Mouse (Mus musculus): ENCODE data around the gene Sap18.

GRCm38 (mm10) chr14:57797551-57797950 lies 429 bp upstream of the Sap18 start:
- TF ChIP-seq CTCF (IDR thresholded peaks at IDR 0.05) (peak; percentile 40), EP300 (IDR thresholded peaks at IDR 0.05) (no peak)

Data from lung, postnatal 0 days (tissue).